Mouse (Mus musculus) G1E (cell line): ENCODE measurements around the gene Dnah17. TPM values are rescaled to one million over a fixed set of nuclear protein-coding genes. Genes with fewer than 3 reads are reported as not detected.

Experiments used
- ATAC-seq: 2 replicates; pipeline ENCODE4 v1.8.0; 2016; ENCODE audit warnings: mild to moderate bottlenecking; ENCODE audit not compliant: insufficient number of reproducible peaks, poor library complexity, low FRiP score, severe bottlenecking; ENCODE audit errors: extremely low read depth
- DNase-seq: peaks from one replicate; pipeline ENCODE4 v3.0.0; 2012; ENCODE audit warnings: low spot score
- H3K27me3 ChIP-seq: 2 replicates; pipeline ENCODE4 v1.6.1; 2012; ENCODE audit warnings: mild to moderate bottlenecking, low read length, inconsistent platforms; ENCODE audit not compliant: insufficient read depth
- H3K36me3 ChIP-seq: replicated peaks from 2 replicates; pipeline ENCODE3; 2012; ENCODE audit warnings: mild to moderate bottlenecking, inconsistent platforms
- H3K4me1 ChIP-seq: 2 replicates; pipeline ENCODE4 v1.6.1; 2012; ENCODE audit warnings: low read depth, low read length, inconsistent platforms, mixed read lengths; ENCODE audit not compliant: insufficient read depth
- H3K4me3 ChIP-seq: 2 replicates; pipeline ENCODE4 v1.5.1; 2012; ENCODE audit warnings: low read depth, mild to moderate bottlenecking, inconsistent platforms, low read length, moderate library complexity, mixed read lengths
- H3K9me3 ChIP-seq: replicated peaks from 2 replicates; pipeline ENCODE4 v1.6.1; 2012; ENCODE audit warnings: inconsistent platforms
- CTCF ChIP-seq: IDR thresholded peaks from 2 replicates; pipeline ENCODE4 v1.5.1; 2012; ENCODE audit warnings: low read depth, low read length, inconsistent platforms, mixed read lengths
- GATA1 ChIP-seq: IDR thresholded peaks from 2 replicates; pipeline ENCODE4 v1.6.1; 2012; ENCODE audit warnings: borderline replicate concordance, low read length, inconsistent platforms, mixed read lengths
- GATA2 ChIP-seq: IDR thresholded peaks from 2 replicates; pipeline ENCODE4 v1.6.1; 2012; ENCODE audit warnings: low read depth, low read length, inconsistent platforms, borderline replicate concordance
- POLR2AphosphoS5 ChIP-seq: IDR thresholded peaks from 2 replicates; pipeline ENCODE4 v1.6.1; 2012; ENCODE audit warnings: low read depth, low read length, inconsistent platforms; ENCODE audit not compliant: insufficient replicate concordance
- TAL1 ChIP-seq: conservative IDR thresholded peaks from 2 replicates; pipeline ENCODE4 v1.6.1; 2012; ENCODE audit warnings: low read depth, low read length, inconsistent platforms, mixed read lengths
- polyA plus RNA-seq: library from polyadenylated mRNA; stranded (reverse); fragments of >175 nt; gene quantifications from 2 replicates; pipeline ENCODE4 v1.2.3, GENCODE M21; 2012
- total RNA-seq, 2 experiments: library from RNA; stranded (forward) in 1 of 2; stranded (reverse) in 1 of 2; fragments of 200-1000 nt in 1 of 2; fragments of >200 nt in 1 of 2; fragmentation: Nextera tagmentation in 1 of 2; gene quantifications; 2 replicates each; pipeline ENCODE4 v1.2.3; 2014 to 2017

Dnah17 gene
- total and polyA plus RNA-seq, 3 experiments: 0.11 TPM; not detected in 2

DNA sequence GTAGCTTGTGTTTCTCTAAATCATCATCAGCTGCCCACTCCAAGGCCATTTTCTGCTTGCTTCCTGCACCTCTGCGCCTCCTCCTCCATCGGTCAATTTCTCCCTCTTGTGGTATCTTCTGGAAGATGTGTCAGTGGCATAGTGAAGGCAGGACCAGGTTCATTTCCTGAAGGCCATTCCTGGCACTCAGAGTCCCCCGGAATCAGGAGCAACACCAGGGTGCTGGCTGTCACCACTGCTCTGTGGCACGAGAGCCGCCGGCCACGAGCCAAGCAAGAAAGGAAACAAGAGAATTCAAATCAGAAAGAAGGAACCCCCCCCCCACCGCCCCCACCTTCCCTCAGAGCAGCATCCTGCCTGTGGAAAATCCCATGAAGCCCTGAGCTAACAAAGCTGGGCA lies 1.7 kb upstream of the Dnah17 start:
- no peaks in the 10 kb centered on the region for H3K4me1 ChIP-seq
- no peak for TF ChIP-seq POLR2AphosphoS5
- TF ChIP-seq GATA1: no peak
- TF ChIP-seq CTCF: no peak
- no peak for TF ChIP-seq TAL1
- TF ChIP-seq GATA2: no peak
- H3K27me3 ChIP-seq: peaks cover 3% of the 10 kb centered on the region; the same call in 1 of the 2 replicates
- DNase-seq (no peak), ATAC-seq (no peak)
- no peaks in the 10 kb centered on the region for H3K9me3 ChIP-seq
- H3K36me3 ChIP-seq: no peaks in the 10 kb centered on the region
- H3K4me3 ChIP-seq: no peak overlapping the region

DNA sequence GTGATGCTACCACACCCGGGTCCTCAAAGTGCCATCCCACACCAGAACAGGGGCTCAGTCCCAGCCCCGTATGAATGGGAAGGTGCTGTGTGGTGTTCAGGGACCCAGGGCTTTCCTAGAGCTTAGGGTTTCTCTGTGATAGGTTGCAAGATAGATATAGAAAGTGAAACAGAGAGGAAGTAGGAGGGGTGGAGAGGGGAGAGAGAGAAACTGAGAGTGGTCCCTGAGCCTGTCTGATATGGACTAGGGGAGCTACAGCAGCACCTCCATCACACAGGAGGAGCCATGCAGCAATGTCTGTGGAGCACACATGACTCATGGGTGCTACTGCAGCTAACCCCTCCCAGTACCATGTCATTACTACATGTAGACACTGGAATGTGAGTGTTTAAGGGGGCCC lies 622 bp downstream of the Dnah17 start:
- Histone ChIP-seq H3K4me3 (no peak overlapping the region), H3K36me3 (no peaks in the 10 kb centered on the region), H3K9me3 (no peaks in the 10 kb centered on the region), H3K4me1 (no peaks in the 10 kb centered on the region), H3K27me3 (peaks cover 6% of the 10 kb centered on the region; the same call in 1 of the 2 replicates)
- no peak for ATAC-seq
- TF ChIP-seq GATA1 (no peak), GATA2 (no peak), CTCF (no peak), POLR2AphosphoS5 (no peak), TAL1 (no peak)
- DNase-seq: no peak

DNA sequence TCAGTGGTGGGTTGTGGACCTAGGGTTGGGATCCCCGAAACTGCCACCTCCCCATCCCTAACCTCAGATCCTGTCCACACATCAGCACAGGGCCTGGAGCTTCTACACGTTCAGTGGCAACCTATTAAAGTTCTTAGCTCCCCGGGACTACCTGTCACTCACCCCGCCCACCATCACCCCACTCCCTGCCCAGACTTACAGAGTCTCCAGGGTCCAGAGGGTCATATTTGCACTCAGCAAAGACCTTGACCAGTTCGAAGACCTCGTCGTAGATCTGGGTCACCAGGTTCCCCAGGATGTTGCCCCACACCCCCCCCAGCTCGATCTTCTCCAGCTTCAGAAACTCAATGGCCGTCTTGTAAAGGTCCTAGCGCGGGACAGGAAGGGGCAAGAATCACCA lies 8.8 kb downstream of the Dnah17 start:
- Histone ChIP-seq H3K9me3 (no peaks in the 10 kb centered on the region), H3K36me3 (no peaks in the 10 kb centered on the region), H3K4me3 (no peak overlapping the region), H3K27me3 (peaks cover 9% of the 10 kb centered on the region), H3K4me1 (no peaks in the 10 kb centered on the region)
- TF ChIP-seq GATA1 (no peak), GATA2 (no peak)
- no peak for DNase-seq
- ATAC-seq: no peak

DNA sequence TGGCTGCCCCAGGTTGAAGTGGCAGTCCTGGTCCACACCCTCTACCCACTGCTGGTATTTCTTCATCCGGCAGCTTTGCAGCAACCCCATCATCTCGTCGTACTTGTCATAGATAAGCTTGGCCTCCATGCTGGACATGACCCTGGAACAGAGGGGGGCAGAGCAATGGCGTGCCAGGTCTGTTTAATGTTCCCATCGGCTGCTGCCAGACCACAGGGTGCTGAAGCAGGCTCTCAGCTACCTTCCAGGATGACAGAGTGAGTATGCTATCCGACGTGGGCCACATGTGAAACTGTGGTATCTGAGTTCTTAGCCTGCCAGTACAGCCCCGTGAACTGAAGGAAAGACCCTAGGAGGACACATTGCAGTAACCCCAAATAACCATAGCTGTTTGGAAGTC lies 11.7 kb downstream of the Dnah17 start:
- ATAC-seq (no peak), DNase-seq (no peak)
- H3K4me1 ChIP-seq: peaks cover under 1% of the 10 kb centered on the region; the same call in 1 of the 2 replicates
- no peaks in the 10 kb centered on the region for H3K36me3 ChIP-seq
- H3K9me3 ChIP-seq: no peaks in the 10 kb centered on the region
- no peak overlapping the region for H3K4me3 ChIP-seq
- TF ChIP-seq TAL1: no peak
- no peak for TF ChIP-seq GATA1
- TF ChIP-seq GATA2: no peak
- TF ChIP-seq POLR2AphosphoS5: no peak
- no peak for TF ChIP-seq CTCF
- peaks cover 11% of the 10 kb centered on the region for H3K27me3 ChIP-seq

DNA sequence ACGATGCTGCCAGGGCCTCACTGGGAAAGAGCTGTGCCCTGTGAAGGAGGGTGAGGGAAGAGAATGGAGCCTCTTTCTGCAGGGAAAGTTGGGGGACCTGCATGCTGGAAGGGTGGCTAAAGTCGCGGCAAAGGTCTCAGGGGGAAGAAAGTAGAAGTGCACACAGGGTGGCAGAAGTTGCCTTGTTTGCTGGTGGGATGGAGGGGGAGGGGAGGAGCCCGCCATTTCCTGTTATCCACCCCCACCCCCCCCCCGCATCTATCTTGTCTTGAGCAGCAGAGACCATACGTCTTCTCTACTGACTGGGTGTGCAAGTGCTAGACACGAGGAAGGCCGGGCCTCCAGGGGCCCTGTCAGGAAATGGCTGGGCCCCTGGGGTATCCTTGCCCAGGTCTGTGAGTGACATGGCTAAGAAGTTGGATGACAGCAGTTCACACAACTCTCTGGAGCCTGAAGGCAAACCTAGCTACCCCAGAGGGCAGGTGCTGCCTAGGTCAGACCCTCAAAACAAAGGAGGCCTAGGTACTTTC lies 15.8 kb downstream of the Dnah17 start:
- Histone ChIP-seq H3K27me3 (peaks cover 12% of the 10 kb centered on the region), H3K9me3 (no peaks in the 10 kb centered on the region), H3K4me1 (peaks cover 2% of the 10 kb centered on the region; the same call in 1 of the 2 replicates), H3K36me3 (no peaks in the 10 kb centered on the region), H3K4me3 (no peak overlapping the region)
- ATAC-seq (no peak), DNase-seq (no peak)
- no peak for TF ChIP-seq CTCF
- no peak for TF ChIP-seq GATA1

DNA sequence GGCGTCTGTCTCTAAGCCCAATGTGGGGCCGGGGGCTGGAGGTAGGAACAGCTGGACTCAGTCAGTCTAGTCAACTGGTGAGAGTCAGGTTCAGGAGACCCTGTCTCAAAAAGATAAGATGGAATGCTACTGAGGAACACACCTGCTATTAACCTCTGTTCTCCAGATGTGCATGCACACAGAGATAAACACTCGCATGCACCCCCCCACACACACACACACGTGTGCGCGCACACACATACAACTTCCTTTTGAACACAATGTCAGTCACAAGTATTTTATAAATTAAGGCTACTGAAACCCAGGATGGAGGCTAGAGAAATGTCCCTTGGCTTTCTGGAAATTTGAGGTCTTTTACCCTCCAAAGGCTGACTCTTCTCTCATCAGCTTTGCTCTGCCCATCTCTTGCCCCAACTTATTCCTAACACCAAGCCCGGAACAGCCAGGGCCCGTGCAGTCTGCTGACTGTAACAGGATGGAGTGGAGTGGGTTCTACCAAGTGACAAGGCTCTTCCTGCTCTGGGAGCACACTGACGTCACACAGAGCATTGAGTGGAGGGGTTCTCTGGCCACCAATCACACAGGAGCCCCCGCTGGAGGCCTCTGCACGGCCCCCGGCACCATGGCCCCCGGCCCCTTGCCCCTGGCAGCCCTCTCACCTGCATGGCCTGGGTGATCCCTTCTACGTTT lies 16.8 kb downstream of the Dnah17 start:
- no peak for DNase-seq
- Histone ChIP-seq H3K4me1 (peaks cover 2% of the 10 kb centered on the region; the same call in 1 of the 2 replicates), H3K4me3 (no peak overlapping the region), H3K9me3 (no peaks in the 10 kb centered on the region), H3K27me3 (peaks cover 12% of the 10 kb centered on the region), H3K36me3 (no peaks in the 10 kb centered on the region)
- ATAC-seq: no peak
- TF ChIP-seq GATA2: no peak
- no peak for TF ChIP-seq GATA1

DNA sequence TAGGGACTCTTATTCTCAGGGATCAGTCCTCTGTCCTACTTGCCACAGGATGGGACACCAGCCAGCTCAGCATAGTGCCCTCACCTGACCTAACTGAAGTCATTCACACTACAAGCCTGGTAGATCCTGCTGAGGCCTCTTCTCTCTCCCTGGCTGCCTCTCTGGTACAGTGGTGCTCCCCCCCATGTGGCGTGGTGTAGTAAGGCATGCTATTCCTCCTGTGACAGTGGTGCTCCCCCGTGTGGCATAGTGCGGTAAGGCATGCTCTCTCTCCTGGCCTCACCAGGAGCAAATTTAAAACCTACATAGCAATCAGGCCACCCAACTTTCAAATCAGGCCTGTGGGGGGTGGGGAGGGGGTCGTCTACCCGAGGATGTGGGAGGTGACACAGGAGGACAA lies 26.4 kb downstream of the Dnah17 start:
- ATAC-seq (peak; percentile 75), DNase-seq (peak; percentile 74)
- Histone ChIP-seq H3K9me3 (no peaks in the 10 kb centered on the region), H3K27me3 (peaks cover 6% of the 10 kb centered on the region; the same call in 1 of the 2 replicates), H3K36me3 (no peaks in the 10 kb centered on the region), H3K4me3 (no peak overlapping the region), H3K4me1 (no peaks in the 10 kb centered on the region)
- TF ChIP-seq TAL1: no peak
- TF ChIP-seq CTCF: peak; percentile 92
